Mouse (Mus musculus) midbrain, embryonic 14.5 days (tissue): ENCODE data around the gene Gfra1. TPM values are rescaled to one million over a fixed set of nuclear protein-coding genes. Genes with fewer than 3 reads are reported as not detected.

Experiments
- ATAC-seq: fragments of 200-750 bp; cut with Nextera tagmentation; 2 replicates; pipeline ENCODE4 v1.8.0; 2017; ENCODE audit warnings: moderate number of reproducible peaks, moderate library complexity; ENCODE audit not compliant: low FRiP score, low TSS enrichment
- DNase-seq: peaks from one replicate; pipeline ENCODE4 v3.0.0-alpha.2; 2015
- H3K27ac ChIP-seq: fragments of 300-500 bp; sonication (generic); replicated peaks from 2 replicates; pipeline ENCODE4 v1.5.1; 2014; ENCODE audit warnings: mild to moderate bottlenecking, low read depth, low read length, moderate library complexity
- H3K27me3 ChIP-seq: fragments of 300-500 bp; sonication (generic); 2 replicates; pipeline ENCODE4 v1.6.1; 2014; ENCODE audit warnings: low read length, control low read depth, mixed read lengths; ENCODE audit not compliant: control insufficient read depth, insufficient read depth
- H3K36me3 ChIP-seq: fragments of 300-500 bp; sonication (generic); 2 replicates; pipeline ENCODE4 v1.6.1; 2014; ENCODE audit warnings: low read length, control low read depth; ENCODE audit not compliant: control insufficient read depth, insufficient read depth
- H3K4me1 ChIP-seq: fragments of 300-500 bp; sonication (generic); 2 replicates; pipeline ENCODE4 v1.6.1; 2014; ENCODE audit warnings: mild to moderate bottlenecking, antibody characterized with exemption, low read length, control low read depth; ENCODE audit not compliant: control insufficient read depth, insufficient read depth
- H3K4me2 ChIP-seq: fragments of 300-500 bp; sonication (generic); 2 replicates; pipeline ENCODE4 v1.6.1; 2014; ENCODE audit warnings: mild to moderate bottlenecking, low read length, moderate library complexity
- H3K4me3 ChIP-seq: fragments of 300-500 bp; sonication (generic); replicated peaks from 2 replicates; pipeline ENCODE4 v1.5.1; 2014; ENCODE audit warnings: low read depth, low read length
- H3K9ac ChIP-seq: fragments of 300-500 bp; sonication (generic); replicated peaks from 2 replicates; pipeline ENCODE4 v1.6.1; 2014; ENCODE audit warnings: mild to moderate bottlenecking, low read length, moderate library complexity
- H3K9me3 ChIP-seq: fragments of 300-500 bp; sonication (generic); 2 replicates; pipeline ENCODE4 v1.6.1; 2016; ENCODE audit warnings: low read length, control low read depth, mixed read lengths; ENCODE audit not compliant: control insufficient read depth
- WGBS: fragments of 180-500 bp; shearing (Covaris S2); extraction: QIAGEN DNeasy Blood & Tissue Kit; methylation state at CpG from one replicate; pipeline ENCODE4 v1.1.7; 2014; 5-methylcytosine and 5-hydroxymethylcytosine counted together
- polyA plus RNA-seq: library from polyadenylated mRNA; unstranded; fragments of >200 nt; fragmentation: Nextera tagmentation; extraction: Ambion mirVana; gene quantifications from 2 replicates; pipeline ENCODE4 v1.2.1, GENCODE M21; 2014

Gene Gfra1
- polyA plus RNA-seq, 1 experiment from 2014 or later: 40.5 TPM

GRCm38 (mm10) chr19:58256485-58256884, 199.2 kb downstream of the Gfra1 start:
- no peak for ATAC-seq
- WGBS: 91% methylated on average over 3 of the region's 3 CpGs
- Histone ChIP-seq H3K9me3 (no peaks in the 10 kb centered on the region), H3K36me3 (no peaks in the 10 kb centered on the region), H3K27ac (no peak overlapping the region), H3K9ac (no peak overlapping the region), H3K4me1 (0 out of 2 replicates have a peak, but pooled peaks cover 4% of the 10 kb centered on the region), H3K4me3 (no peak overlapping the region), H3K4me2 (no peak overlapping the region), H3K27me3 (no peaks in the 10 kb centered on the region)
- DNase-seq: no peak

DNA sequence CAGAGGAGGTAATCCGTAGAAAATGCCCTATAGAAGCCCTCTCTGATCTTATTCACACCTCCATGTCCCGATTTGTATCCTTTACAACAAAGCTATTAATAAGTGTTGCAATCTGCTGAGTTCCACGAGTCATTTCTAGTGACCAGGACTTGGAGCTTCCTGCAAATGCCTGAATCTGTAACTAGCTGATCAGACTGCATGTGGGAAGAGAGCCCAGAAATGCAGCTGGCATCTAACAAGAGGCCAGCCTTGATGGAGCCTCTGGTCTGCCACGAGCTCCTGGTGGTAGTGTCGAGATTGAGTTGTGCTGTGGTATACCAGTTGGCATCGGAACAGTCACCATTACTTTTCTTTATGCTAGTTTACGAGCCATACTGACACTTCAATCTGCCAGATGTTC, 200.3 kb downstream of the Gfra1 start:
- no peaks in the 10 kb centered on the region for H3K36me3 ChIP-seq
- H3K4me3 ChIP-seq: no peak overlapping the region
- 81% methylated on average over 7 of the region's 7 CpGs for WGBS
- H3K4me2 ChIP-seq: no peak overlapping the region
- DNase-seq: no peak
- no peaks in the 10 kb centered on the region for H3K27me3 ChIP-seq
- ATAC-seq: no peak
- H3K9me3 ChIP-seq: no peaks in the 10 kb centered on the region
- H3K4me1 ChIP-seq: no peaks in the 10 kb centered on the region
- H3K27ac ChIP-seq: no peak overlapping the region
- H3K9ac ChIP-seq: no peak overlapping the region

GRCm38 (mm10) chr19:58254172-58254571, 201.5 kb downstream of the Gfra1 start:
- Histone ChIP-seq H3K36me3 (no peaks in the 10 kb centered on the region), H3K9me3 (no peaks in the 10 kb centered on the region), H3K4me1 (no peaks in the 10 kb centered on the region), H3K9ac (no peak overlapping the region), H3K4me2 (no peak overlapping the region), H3K27me3 (no peaks in the 10 kb centered on the region), H3K4me3 (no peak overlapping the region), H3K27ac (no peak overlapping the region)
- ATAC-seq (no peak), DNase-seq (no peak)
- 66% methylated on average over 3 of the region's 3 CpGs for WGBS

- H3K36me3 ChIP-seq: no peaks in the 10 kb centered on the region
- DNase-seq (no peak), ATAC-seq (no peak)
- no peaks in the 10 kb centered on the region for H3K9me3 ChIP-seq
- no peak overlapping the region for H3K9ac ChIP-seq
- no peak overlapping the region for H3K4me2 ChIP-seq
- no peaks in the 10 kb centered on the region for H3K27me3 ChIP-seq
- no peak overlapping the region for H3K27ac ChIP-seq
- H3K4me3 ChIP-seq: no peak overlapping the region
- H3K4me1 ChIP-seq: 0 out of 2 replicates have a peak, but pooled peaks cover 4% of the 10 kb centered on the region
- WGBS: 84% methylated on average over 4 of the region's 4 CpGs
Observed at GRCm38 (mm10) chr19:58251698-58252097, 204.0 kb downstream of the Gfra1 start.

DNA sequence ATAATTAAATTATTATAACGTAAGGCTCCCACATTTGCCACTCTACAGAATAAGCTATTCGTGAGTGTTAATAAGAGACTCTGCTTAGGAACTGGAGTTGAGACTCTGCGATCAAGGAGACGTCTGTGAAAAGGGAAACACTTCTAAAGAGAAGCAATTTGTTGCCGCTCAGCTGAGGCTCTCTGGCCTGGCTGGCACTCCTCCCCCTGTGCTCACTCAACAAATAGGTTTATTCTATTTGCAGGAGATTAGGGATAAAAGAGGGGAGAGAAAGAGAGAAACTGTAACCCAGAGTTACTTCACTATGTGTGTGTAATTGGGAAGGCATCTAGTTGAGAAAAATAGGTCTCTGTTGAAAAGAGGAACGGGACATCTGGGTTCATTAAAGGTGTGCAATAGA, 204.6 kb downstream of the Gfra1 start:
- WGBS: 35% methylated on average over 6 of the region's 6 CpGs
- H3K27me3 ChIP-seq: no peaks in the 10 kb centered on the region
- H3K4me1 ChIP-seq: 0 out of 2 replicates have a peak, but pooled peaks cover 4% of the 10 kb centered on the region
- no peak overlapping the region for H3K9ac ChIP-seq
- H3K9me3 ChIP-seq: no peaks in the 10 kb centered on the region
- H3K27ac ChIP-seq: no peak overlapping the region
- no peaks in the 10 kb centered on the region for H3K36me3 ChIP-seq
- H3K4me2 ChIP-seq: no peak overlapping the region
- no peak for ATAC-seq
- peak; percentile 31 for DNase-seq
- no peak overlapping the region for H3K4me3 ChIP-seq

DNA sequence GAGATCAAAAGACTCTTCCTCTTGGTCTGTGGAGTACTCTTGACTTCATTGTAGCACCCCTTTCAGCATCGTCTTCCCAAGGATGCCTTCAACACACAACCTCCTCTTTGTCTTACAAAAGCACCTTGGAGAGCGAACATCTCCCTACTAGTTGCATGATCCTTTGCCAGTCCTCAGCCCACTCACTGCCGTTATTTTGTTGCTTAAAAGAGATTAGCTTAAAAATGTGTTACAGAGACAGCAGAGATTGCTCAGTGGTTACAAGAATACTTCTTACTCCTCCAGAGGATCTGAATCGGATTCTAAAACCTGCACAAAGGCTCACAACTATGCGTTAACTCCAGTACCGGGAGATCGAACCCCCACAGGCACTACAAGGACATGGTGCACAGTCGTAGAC, 205.5 kb downstream of the Gfra1 start:
- Histone ChIP-seq H3K9ac (no peak overlapping the region), H3K36me3 (no peaks in the 10 kb centered on the region), H3K4me1 (peaks cover 4% of the 10 kb centered on the region; the same call in 1 of the 2 replicates), H3K27me3 (no peaks in the 10 kb centered on the region), H3K27ac (no peak overlapping the region), H3K4me2 (no peak overlapping the region), H3K4me3 (no peak overlapping the region), H3K9me3 (no peaks in the 10 kb centered on the region)
- ATAC-seq (no peak), DNase-seq (no peak)
- WGBS: 86% methylated on average over 8 of the region's 8 CpGs

DNA sequence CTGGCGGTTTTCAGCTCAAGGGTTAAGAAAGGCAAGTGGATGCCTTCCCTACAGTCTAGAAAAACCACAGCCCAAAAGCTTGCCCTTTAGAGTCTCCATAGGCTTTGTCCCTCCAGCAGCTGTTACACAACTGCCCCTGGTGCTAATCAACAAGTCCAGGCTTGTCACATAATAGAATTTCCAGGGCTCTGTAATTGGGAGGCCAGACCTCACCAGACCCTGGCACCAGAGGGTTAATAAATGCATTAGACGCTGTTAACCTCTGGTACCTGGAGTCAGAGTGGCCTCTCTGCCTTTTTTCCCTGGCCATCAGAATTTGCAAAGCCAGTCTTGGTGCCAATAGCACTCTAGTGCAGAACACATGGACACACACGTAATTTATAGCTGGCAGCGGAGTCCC, 211.6 kb downstream of the Gfra1 start:
- Histone ChIP-seq H3K9me3 (no peaks in the 10 kb centered on the region), H3K4me2 (no peak overlapping the region), H3K9ac (no peak overlapping the region), H3K27me3 (no peaks in the 10 kb centered on the region), H3K4me1 (peaks cover 10% of the 10 kb centered on the region), H3K4me3 (no peak overlapping the region), H3K36me3 (no peaks in the 10 kb centered on the region), H3K27ac (0 out of 2 replicates have a peak overlapping the region, but pooled peaks have one; percentile 2)
- ATAC-seq (no peak), DNase-seq (no peak)
- 72% methylated on average over 4 of the region's 4 CpGs for WGBS

GRCm38 (mm10) chr19:58243604-58244003, 212.1 kb downstream of the Gfra1 start:
- Histone ChIP-seq H3K4me3 (no peak overlapping the region), H3K27me3 (no peaks in the 10 kb centered on the region), H3K36me3 (no peaks in the 10 kb centered on the region), H3K9me3 (no peaks in the 10 kb centered on the region), H3K4me2 (no peak overlapping the region), H3K4me1 (peaks cover 10% of the 10 kb centered on the region), H3K9ac (no peak overlapping the region), H3K27ac (no peak overlapping the region)
- no peak for ATAC-seq
- DNase-seq: no peak
- WGBS: 78% methylated on average over 1 of the region's 1 CpGs

DNA sequence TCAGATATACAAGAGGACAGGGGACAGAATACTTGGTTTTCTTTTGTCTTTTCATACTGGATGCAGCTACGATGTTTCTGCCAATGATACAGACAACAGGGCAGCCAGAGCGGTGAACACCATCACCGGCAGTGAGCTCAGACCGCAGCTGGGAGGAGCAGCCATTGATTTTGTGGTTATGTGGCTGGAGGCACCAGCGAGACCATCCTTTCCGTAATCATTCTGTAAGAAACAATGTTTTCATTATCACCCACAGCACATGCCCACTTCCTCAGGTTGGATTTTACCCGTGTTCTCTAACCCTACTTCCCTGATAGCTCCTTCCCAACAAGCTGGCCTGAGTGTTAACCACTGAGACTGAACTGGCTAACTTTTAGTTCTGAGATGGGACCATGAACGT, 217.4 kb downstream of the Gfra1 start:
- Histone ChIP-seq H3K9me3 (no peaks in the 10 kb centered on the region), H3K27ac (no peak overlapping the region), H3K36me3 (no peaks in the 10 kb centered on the region), H3K9ac (no peak overlapping the region), H3K4me1 (peaks cover 2% of the 10 kb centered on the region; the same call in 1 of the 2 replicates), H3K4me2 (no peak overlapping the region), H3K4me3 (no peak overlapping the region), H3K27me3 (no peaks in the 10 kb centered on the region)
- 77% methylated on average over 8 of the region's 8 CpGs for WGBS
- DNase-seq: no peak
- no peak for ATAC-seq
